Mouse (Mus musculus) kidney, embryonic 14.5 days (tissue): ENCODE data around the gene Aif1. TPM values are rescaled to one million over a fixed set of nuclear protein-coding genes. Genes with fewer than 3 reads are reported as not detected.

Experiments
- ATAC-seq: fragments of 200-750 bp; cut with Nextera tagmentation; 2 replicates; pipeline ENCODE4 v1.8.0; 2017; ENCODE audit warnings: moderate number of reproducible peaks, mild to moderate bottlenecking, moderate TSS enrichment, moderate library complexity; ENCODE audit not compliant: low FRiP score, low TSS enrichment
- H3K27ac ChIP-seq: fragments of 300-500 bp; sonication (generic); 2 replicates; pipeline ENCODE4 v1.5.1; 2014; ENCODE audit warnings: low read depth, mild to moderate bottlenecking, low read length, moderate library complexity, mixed read lengths
- H3K27me3 ChIP-seq: fragments of 300-500 bp; sonication (generic); 2 replicates; pipeline ENCODE4 v1.6.1; 2014; ENCODE audit warnings: mild to moderate bottlenecking, low read length; ENCODE audit not compliant: control insufficient read depth, insufficient read depth
- H3K36me3 ChIP-seq: fragments of 300-500 bp; sonication (generic); 2 replicates; pipeline ENCODE4 v1.6.1; 2014; ENCODE audit warnings: low read length, mixed read lengths; ENCODE audit not compliant: control insufficient read depth, insufficient read depth
- H3K4me1 ChIP-seq: fragments of 300-500 bp; sonication (generic); 2 replicates; pipeline ENCODE4 v1.6.1; 2014; ENCODE audit warnings: low read length, mixed read lengths; ENCODE audit not compliant: control insufficient read depth, insufficient read depth
- H3K4me2 ChIP-seq: fragments of 300-500 bp; sonication (generic); replicated peaks from 2 replicates; pipeline ENCODE4 v1.6.1; 2014; ENCODE audit warnings: low read depth, mild to moderate bottlenecking, low read length
- H3K4me3 ChIP-seq: fragments of 300-500 bp; sonication (generic); 2 replicates; pipeline ENCODE4 v1.5.1; 2014; ENCODE audit warnings: mild to moderate bottlenecking, low read length
- H3K9ac ChIP-seq: fragments of 300-500 bp; sonication (generic); 2 replicates; pipeline ENCODE4 v1.6.1; 2014; ENCODE audit warnings: low read depth, mild to moderate bottlenecking, low read length, moderate library complexity
- H3K9me3 ChIP-seq: fragments of 300-500 bp; sonication (generic); 2 replicates; pipeline ENCODE4 v1.6.1; 2016; ENCODE audit warnings: low read length; ENCODE audit not compliant: control insufficient read depth
- WGBS: fragments of 180-500 bp; shearing (Covaris S2); extraction: QIAGEN DNeasy Blood & Tissue Kit; methylation state at CpG from one replicate; pipeline ENCODE4 v1.1.7; 2014; 5-methylcytosine and 5-hydroxymethylcytosine counted together
- polyA plus RNA-seq: library from polyadenylated mRNA; unstranded; fragments of >200 nt; fragmentation: Nextera tagmentation; extraction: Ambion mirVana; gene quantifications from 2 replicates; pipeline ENCODE4 v1.2.1, GENCODE M21; 2014

Aif1 gene
- polyA plus RNA-seq, 1 experiment from 2014 or later: 10.9 TPM

DNA sequence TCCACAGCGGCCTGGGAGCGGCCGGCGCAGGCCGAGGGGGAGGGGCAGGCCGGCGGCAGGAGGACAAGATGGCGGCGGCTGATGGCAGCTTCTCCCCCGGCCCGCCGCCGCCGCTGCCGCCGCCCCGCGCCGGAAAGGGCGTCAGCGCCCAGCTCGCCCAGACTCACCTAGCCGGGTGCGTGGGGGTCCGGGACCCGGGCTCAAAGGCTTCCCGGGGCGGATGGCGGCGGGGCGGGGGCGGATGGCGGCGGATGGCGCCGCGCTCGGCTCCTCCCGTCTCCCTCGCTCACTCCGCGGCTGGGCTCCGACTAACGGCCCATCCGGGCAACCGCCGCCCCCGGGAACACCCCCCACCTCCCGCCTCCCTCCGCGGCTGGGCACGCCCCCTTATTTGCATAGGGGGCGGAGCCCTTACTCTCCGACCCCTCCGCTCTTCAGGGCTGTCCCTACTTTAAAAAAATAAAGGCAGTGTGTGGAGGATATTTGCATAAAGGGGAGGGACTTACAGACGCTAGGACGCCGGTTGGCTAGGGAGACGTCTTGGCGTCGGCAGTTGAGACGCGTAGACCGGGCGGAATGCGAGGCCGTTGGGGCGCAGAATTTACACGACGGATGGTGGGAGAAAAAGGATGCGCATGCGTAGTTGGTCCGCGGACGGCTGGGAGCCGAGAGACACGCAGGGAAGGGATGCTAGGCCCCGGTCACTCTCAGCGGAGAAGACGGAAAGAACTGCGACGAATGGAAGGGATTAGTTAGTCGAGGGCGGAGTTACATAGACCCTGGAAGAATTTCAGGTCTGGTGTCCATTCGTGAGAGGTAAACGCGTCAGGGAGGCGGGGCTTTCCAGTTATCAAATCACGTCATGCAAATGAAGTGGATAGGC is 11.1 kb downstream of the Aif1 start, which contains the start of gene Prrc2a:
TSS of gene Prrc2a (minus strand) at position 330 of the 883 bp plus-strand sequence.
- Histone ChIP-seq H3K36me3 (peaks cover 28% of the 10 kb centered on the region), H3K4me1 (peaks cover 20% of the 10 kb centered on the region; the same call in 1 of the 2 replicates), H3K27ac (peak within 1 kb of the TSS; percentile 96), H3K27me3 (no peaks in the 10 kb centered on the region), H3K9me3 (no peaks in the 10 kb centered on the region), H3K4me3 (peak within 1 kb of the TSS; percentile 87), H3K4me2 (peak within 1 kb of the TSS; percentile 98), H3K9ac (peak within 1 kb of the TSS; percentile 97)
- ATAC-seq: peak; percentile 97
- WGBS: under 1% methylated on average over 66 of the region's 89 CpGs

DNA sequence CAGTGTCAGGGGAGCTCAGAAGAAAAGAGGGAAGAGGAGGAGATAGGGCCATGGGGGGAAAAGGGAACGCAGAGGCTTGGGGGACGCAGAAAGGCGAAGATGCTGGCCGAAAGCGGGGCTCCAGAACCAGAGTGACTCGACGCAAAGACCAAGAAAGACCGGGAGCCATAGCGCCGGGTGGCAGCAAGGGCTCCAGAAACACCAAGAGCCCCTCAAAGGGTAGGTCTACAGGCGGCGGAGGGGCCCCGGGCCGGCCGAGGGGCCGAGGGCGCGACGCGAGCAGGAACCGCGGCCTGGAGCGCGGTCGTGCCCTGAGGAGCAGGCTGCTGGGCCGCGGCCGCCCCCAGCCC is 11.7 kb downstream of the Aif1 start:
- H3K4me1 ChIP-seq: peaks cover 20% of the 10 kb centered on the region; the same call in 1 of the 2 replicates
- no peaks in the 10 kb centered on the region for H3K27me3 ChIP-seq
- H3K9ac ChIP-seq: peak overlapping the region; percentile 97
- H3K27ac ChIP-seq: peak overlapping the region; percentile 90
- H3K4me3 ChIP-seq: peak overlapping the region; percentile 87
- peaks cover 35% of the 10 kb centered on the region for H3K36me3 ChIP-seq
- peak overlapping the region; percentile 98 for H3K4me2 ChIP-seq
- WGBS: 0% methylated on average over 21 of the region's 28 CpGs
- no peak for ATAC-seq
- no peaks in the 10 kb centered on the region for H3K9me3 ChIP-seq

DNA sequence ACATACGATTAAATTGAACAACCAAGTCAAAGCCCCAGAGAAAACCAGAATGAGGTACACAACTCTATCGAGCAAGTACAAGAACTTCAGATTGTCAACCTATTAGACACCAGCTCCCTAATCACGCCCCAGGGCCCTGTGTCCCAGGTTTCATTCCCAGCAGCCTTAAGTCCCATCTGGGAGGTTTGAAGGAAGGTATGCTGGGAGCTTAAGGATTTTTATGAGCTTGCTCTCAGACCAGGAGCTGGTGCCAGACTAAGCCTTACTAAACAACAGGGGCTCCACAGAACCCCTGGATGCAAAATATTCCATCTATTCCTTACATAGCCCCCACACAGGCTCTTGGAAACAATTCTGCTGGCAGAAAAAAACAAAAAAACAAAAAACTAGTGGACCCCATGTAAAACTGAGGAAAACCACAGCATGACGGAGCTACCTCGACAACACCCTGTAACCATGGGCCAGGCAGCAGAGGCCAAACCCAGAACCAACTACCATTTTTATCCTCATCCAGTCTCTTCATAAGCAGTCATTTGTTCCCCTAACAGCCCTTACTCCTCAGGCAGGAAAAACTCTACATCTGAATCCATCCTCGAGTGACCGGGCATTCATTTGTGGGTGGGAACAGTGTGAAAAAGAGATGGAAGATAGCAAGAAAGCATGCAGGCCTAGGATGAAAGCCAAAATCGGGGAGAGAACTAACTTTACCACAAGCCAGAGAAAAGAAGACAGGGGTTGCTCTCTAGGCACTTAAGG is 12.4 kb downstream of the Aif1 start:
- Histone ChIP-seq H3K36me3 (peaks cover 41% of the 10 kb centered on the region), H3K9ac (peak overlapping the region; percentile 97), H3K27ac (peak overlapping the region; percentile 90; the same call in 1 of the 2 replicates), H3K27me3 (no peaks in the 10 kb centered on the region), H3K4me1 (peaks cover 20% of the 10 kb centered on the region; the same call in 1 of the 2 replicates), H3K9me3 (no peaks in the 10 kb centered on the region), H3K4me3 (peak overlapping the region; percentile 87), H3K4me2 (peak overlapping the region; percentile 98)
- ATAC-seq: no peak
- 5% methylated on average over 8 of the region's 8 CpGs for WGBS

DNA sequence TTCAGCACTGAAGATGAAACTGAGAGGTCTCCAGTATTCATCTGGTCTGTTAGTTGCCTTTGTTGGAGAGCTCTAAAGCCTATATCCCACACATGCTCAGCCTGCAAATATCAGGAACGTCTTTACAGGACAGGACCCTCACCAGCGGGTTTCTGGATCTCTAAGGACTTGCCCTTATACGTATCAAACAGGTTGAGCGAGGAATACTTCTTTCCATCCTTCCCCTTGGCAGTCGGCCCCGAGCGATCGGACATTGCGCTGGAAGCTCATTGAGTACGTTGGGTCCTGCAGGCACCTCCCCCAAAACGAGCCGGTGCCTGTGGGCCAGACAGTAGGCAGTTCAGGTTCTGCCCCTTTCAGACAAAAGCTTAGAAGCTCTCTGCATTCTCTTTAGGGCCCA is 13.1 kb downstream of the Aif1 start:
- H3K9me3 ChIP-seq: no peaks in the 10 kb centered on the region
- peaks cover 49% of the 10 kb centered on the region for H3K36me3 ChIP-seq
- H3K27ac ChIP-seq: no peak overlapping the region
- peak overlapping the region; percentile 97 for H3K9ac ChIP-seq
- H3K4me3 ChIP-seq: peak overlapping the region; percentile 87
- WGBS: 31% methylated on average over 12 of the region's 12 CpGs
- peak overlapping the region; percentile 98 for H3K4me2 ChIP-seq
- H3K4me1 ChIP-seq: peaks cover 20% of the 10 kb centered on the region; the same call in 1 of the 2 replicates
- ATAC-seq: no peak
- no peaks in the 10 kb centered on the region for H3K27me3 ChIP-seq

DNA sequence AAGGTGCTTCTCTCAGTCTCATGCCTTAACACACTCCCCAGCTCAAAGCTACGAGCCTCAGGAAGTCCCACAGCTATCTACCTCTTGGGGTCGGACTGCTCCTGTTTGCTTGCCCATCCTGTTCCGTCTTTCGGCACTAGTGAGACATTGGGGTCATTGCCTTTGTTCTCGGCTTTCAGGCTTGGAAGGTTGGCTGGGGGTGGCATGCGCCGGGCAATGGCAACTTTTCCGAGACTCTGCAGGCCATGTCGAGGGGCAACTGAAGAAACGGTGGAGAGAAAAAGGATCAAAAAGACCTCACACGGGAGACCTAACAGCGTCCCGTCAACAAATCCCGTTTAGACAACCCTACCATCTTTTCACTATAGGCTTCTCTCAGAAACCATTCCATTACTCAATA is 13.7 kb downstream of the Aif1 start:
- H3K27me3 ChIP-seq: no peaks in the 10 kb centered on the region
- peaks cover 55% of the 10 kb centered on the region for H3K36me3 ChIP-seq
- H3K9me3 ChIP-seq: no peaks in the 10 kb centered on the region
- 65% methylated on average over 14 of the region's 14 CpGs for WGBS
- ATAC-seq: no peak
- H3K4me3 ChIP-seq: peak overlapping the region; percentile 87
- H3K9ac ChIP-seq: peak overlapping the region; percentile 97
- H3K4me2 ChIP-seq: peak overlapping the region; percentile 98
- H3K27ac ChIP-seq: no peak overlapping the region
- peaks cover 20% of the 10 kb centered on the region; the same call in 1 of the 2 replicates for H3K4me1 ChIP-seq

DNA sequence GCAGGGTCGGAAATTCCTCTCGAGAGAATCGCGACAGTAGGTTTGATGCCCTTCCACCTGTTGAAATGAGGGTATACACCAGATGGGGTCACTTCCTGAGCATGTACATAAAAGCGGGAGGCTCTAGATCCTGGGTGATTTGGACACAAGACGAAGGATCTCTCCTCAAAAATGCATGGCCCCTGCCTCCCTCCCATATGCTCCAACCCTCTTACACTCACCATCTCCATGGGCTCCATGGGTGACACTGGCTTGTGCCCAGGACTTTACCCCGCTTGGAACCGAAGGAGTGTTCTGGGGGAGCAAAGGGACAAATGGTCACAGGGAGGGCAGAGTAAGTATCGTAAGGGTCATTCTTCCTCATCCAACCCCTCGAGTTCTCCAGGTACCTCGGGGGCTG is 14.4 kb downstream of the Aif1 start:
- Histone ChIP-seq H3K9ac (peak overlapping the region; percentile 32; the same call in 1 of the 2 replicates), H3K4me2 (no peak overlapping the region)
- 76% methylated on average over 11 of the region's 11 CpGs for WGBS

DNA sequence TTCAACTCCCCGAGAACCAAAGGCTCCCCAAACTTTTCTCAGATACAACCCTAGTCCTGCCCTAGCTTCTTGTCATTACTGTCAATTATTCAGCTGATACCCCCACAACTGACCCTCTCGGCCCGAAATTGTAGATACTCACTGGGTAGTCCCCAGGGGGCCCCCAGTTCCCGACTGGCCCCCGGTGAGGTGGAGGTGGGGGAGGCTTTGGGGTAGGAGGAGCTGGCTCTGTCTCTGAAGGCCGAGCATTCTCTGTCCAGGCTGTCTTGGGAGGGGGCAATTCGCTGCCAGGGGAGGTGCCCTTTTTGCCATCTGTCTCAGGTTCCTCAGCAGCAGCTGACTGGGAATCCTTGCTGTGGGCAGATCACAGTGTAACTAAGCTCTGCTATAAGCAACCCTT is 16.2 kb downstream of the Aif1 start:
- Histone ChIP-seq H3K9me3 (no peaks in the 10 kb centered on the region), H3K27ac (no peak overlapping the region), H3K4me3 (no peak overlapping the region), H3K36me3 (peaks cover 80% of the 10 kb centered on the region), H3K4me2 (no peak overlapping the region), H3K9ac (no peak overlapping the region), H3K4me1 (peaks cover 20% of the 10 kb centered on the region; the same call in 1 of the 2 replicates), H3K27me3 (no peaks in the 10 kb centered on the region)
- ATAC-seq: no peak
- 87% methylated on average over 7 of the region's 7 CpGs for WGBS

More for the DNA sequence above, 14.4 kb downstream of the Aif1 start:
- Histone ChIP-seq H3K4me3 (no peak overlapping the region), H3K27ac (no peak overlapping the region), H3K27me3 (no peaks in the 10 kb centered on the region), H3K9me3 (no peaks in the 10 kb centered on the region), H3K4me1 (peaks cover 20% of the 10 kb centered on the region; the same call in 1 of the 2 replicates), H3K36me3 (peaks cover 62% of the 10 kb centered on the region)
- ATAC-seq: no peak

DNA sequence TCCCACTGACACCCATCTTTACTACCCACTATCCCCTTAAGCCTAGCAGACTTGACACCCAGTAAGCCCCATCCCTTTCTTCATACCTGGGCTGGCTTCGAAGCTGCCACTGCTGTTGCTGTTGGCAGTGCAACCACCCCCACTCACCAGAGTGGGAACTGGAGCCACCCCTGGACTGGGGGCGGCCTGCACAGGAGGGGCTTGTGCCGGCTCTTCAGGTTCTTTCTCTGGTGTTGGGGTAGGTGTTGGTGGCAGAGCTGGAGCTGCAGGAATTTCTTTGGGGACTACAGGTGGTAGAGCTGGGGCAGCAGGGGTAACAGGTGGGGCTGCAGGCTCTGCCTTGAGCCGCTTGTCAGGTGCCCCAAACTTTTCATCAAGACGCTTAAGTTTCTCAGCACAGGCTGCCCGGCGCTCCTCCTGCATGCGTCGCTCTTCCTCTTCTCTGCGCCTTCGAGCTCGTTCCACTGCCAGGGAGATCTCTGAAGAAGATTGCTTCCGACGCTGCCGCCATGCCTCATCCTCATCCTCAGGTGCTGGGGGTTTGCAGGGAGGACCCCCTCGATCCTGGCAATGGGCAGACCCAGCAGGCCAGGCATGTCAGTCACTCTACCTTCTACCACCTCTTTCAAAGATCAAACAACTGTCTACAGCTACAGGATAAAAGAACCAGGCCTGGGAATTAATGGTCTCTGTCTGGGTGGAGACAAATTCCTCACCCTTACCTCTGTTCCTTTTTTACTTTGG is 16.8 kb downstream of the Aif1 start:
- 93% methylated on average over 16 of the region's 16 CpGs for WGBS
- no peaks in the 10 kb centered on the region for H3K27me3 ChIP-seq

More for the DNA sequence above, 16.8 kb downstream of the Aif1 start:
- Histone ChIP-seq H3K4me2 (no peak overlapping the region), H3K9ac (no peak overlapping the region), H3K36me3 (peaks cover 86% of the 10 kb centered on the region), H3K27ac (no peak overlapping the region), H3K4me1 (peaks cover 20% of the 10 kb centered on the region; the same call in 1 of the 2 replicates), H3K9me3 (no peaks in the 10 kb centered on the region), H3K4me3 (no peak overlapping the region)
- no peak for ATAC-seq
